Mouse (Mus musculus) MEL (cell line): ENCODE results near the gene Ddx21. TPM values are rescaled to one million over a fixed set of nuclear protein-coding genes. Genes with fewer than 3 reads are reported as not detected.

Source experiments
- DNase-seq: peaks from one replicate; pipeline ENCODE4 v3.0.0; 2011; ENCODE audit warnings: low read depth, low spot score
- H3K27ac ChIP-seq: 2 replicates; pipeline ENCODE4 v1.5.1; 2012; ENCODE audit warnings: low read depth, mild to moderate bottlenecking, control low read depth, low read length, moderate library complexity; ENCODE audit not compliant: control insufficient read depth
- H3K27me3 ChIP-seq, 2 experiments: fragments of 150-350 bp in 1 of 2; sonication (generic) in 1 of 2; 2 replicates each; pipeline ENCODE4 v1.6.1; 2012; ENCODE audit warnings: low read length in 2 of 2, mild to moderate bottlenecking in 2 of 2, improper control_type of control experiment in 1 of 2, moderate library complexity in 1 of 2; ENCODE audit not compliant: insufficient read depth in 2 of 2, control insufficient read depth in 1 of 2
- H3K36me3 ChIP-seq, 2 experiments: 2 replicates each; pipeline ENCODE4 v1.6.1; 2012 to 2014; ENCODE audit warnings: low read length in 2 of 2, improper control_type of control experiment in 1 of 2, inconsistent platforms in 1 of 2, mild to moderate bottlenecking in 1 of 2; ENCODE audit not compliant: insufficient read depth in 2 of 2, control insufficient read depth in 1 of 2
- H3K4me1 ChIP-seq, 2 experiments: fragments of 150-350 bp in 1 of 2; sonication (generic) in 1 of 2; 2 replicates each; pipeline ENCODE4 v1.6.1; 2012; ENCODE audit warnings: low read length in 2 of 2, improper control_type of control experiment in 1 of 2, mild to moderate bottlenecking in 1 of 2; ENCODE audit not compliant: insufficient read depth in 2 of 2, control insufficient read depth in 1 of 2
- H3K4me3 ChIP-seq, 2 experiments: fragments of 150-350 bp in 1 of 2; sonication (generic) in 1 of 2; 2 replicates each; pipeline ENCODE4 v1.5.1; 2012; ENCODE audit warnings: low read depth in 2 of 2, low read length in 2 of 2, mild to moderate bottlenecking in 2 of 2, moderate library complexity in 2 of 2, control low read depth in 1 of 2, improper control_type of control experiment in 1 of 2; ENCODE audit not compliant: control insufficient read depth in 1 of 2, insufficient read depth in 1 of 2
- H3K79me2 ChIP-seq: 2 replicates; pipeline ENCODE4 v1.6.1; 2012; ENCODE audit warnings: mild to moderate bottlenecking, low read length, moderate library complexity; ENCODE audit not compliant: control insufficient read depth, poor library complexity, insufficient read depth
- H3K9ac ChIP-seq: 2 replicates; pipeline ENCODE4 v1.6.1; 2012; ENCODE audit warnings: low read depth, mild to moderate bottlenecking, control low read depth, low read length, moderate library complexity; ENCODE audit not compliant: control insufficient read depth, poor library complexity, severe bottlenecking
- H3K9me3 ChIP-seq: fragments of 150-350 bp; sonication (generic); replicated peaks from 2 replicates; pipeline ENCODE4 v1.6.1; 2012; ENCODE audit warnings: mild to moderate bottlenecking, low read length, improper control_type of control experiment, moderate library complexity; ENCODE audit not compliant: insufficient read depth
- BHLHE40 ChIP-seq: IDR thresholded peaks from 2 replicates; pipeline ENCODE4 v1.6.1; 2012; ENCODE audit warnings: low read depth, mild to moderate bottlenecking, inconsistent platforms, low read length, improper control_type of control experiment, borderline replicate concordance
- CHD1 ChIP-seq: IDR thresholded peaks from 2 replicates; pipeline ENCODE4 v1.6.1; 2012; ENCODE audit warnings: low read depth, mild to moderate bottlenecking, inconsistent platforms, low read length, improper control_type of control experiment
- CHD2 ChIP-seq: IDR thresholded peaks from 2 replicates; pipeline ENCODE4 v1.6.1; 2011; ENCODE audit warnings: low read length, improper control_type of control experiment
- E2F4 ChIP-seq: IDR thresholded peaks from 2 replicates; pipeline ENCODE4 v1.6.1; 2011; ENCODE audit warnings: low read depth, low read length, improper control_type of control experiment, borderline replicate concordance
- ELF1 ChIP-seq: IDR thresholded peaks from 2 replicates; pipeline ENCODE4 v1.6.1; 2014; ENCODE audit warnings: low read depth, mild to moderate bottlenecking, inconsistent platforms, low read length, improper control_type of control experiment, moderate library complexity
- HCFC1 ChIP-seq: IDR thresholded peaks from 2 replicates; pipeline ENCODE4 v1.6.1; 2012; ENCODE audit warnings: low read depth, mild to moderate bottlenecking, inconsistent platforms, low read length, improper control_type of control experiment, moderate library complexity
- JUND ChIP-seq: IDR thresholded peaks from 2 replicates; pipeline ENCODE4 v1.6.1; 2011; ENCODE audit warnings: low read depth, mild to moderate bottlenecking, improper control_type of control experiment, low read length
- MAFK ChIP-seq: IDR thresholded peaks from 2 replicates; pipeline ENCODE4 v1.6.1; 2011; ENCODE audit warnings: low read depth, mild to moderate bottlenecking, low read length, improper control_type of control experiment, borderline replicate concordance
- MAX ChIP-seq: IDR thresholded peaks from 2 replicates; pipeline ENCODE4 v1.6.1; 2011; ENCODE audit warnings: low read length, improper control_type of control experiment
- MEF2A ChIP-seq: IDR thresholded peaks from 2 replicates; pipeline ENCODE4 v1.6.1; 2014; ENCODE audit warnings: low read depth, mild to moderate bottlenecking, inconsistent platforms, low read length, improper control_type of control experiment; ENCODE audit not compliant: poor library complexity, insufficient replicate concordance, severe bottlenecking; ENCODE audit errors: extremely low read depth
- MXI1 ChIP-seq: IDR thresholded peaks from 2 replicates; pipeline ENCODE4 v1.6.1; 2011; ENCODE audit warnings: mild to moderate bottlenecking, low read depth, low read length, improper control_type of control experiment
- MYB ChIP-seq: IDR thresholded peaks from 2 replicates; pipeline ENCODE4 v1.6.1; 2011; ENCODE audit warnings: mild to moderate bottlenecking, low read depth, low read length, improper control_type of control experiment
- MYC ChIP-seq: IDR thresholded peaks from 2 replicates; pipeline ENCODE4 v1.6.1; 2011; ENCODE audit warnings: low read depth, mild to moderate bottlenecking, low read length, improper control_type of control experiment, moderate library complexity
- POLR2A ChIP-seq, 2 experiments: IDR thresholded peaks; 2 replicates each; pipeline ENCODE4 v1.6.1; 2011 to 2012; ENCODE audit warnings: low read length in 2 of 2, mild to moderate bottlenecking in 2 of 2, control low read depth in 1 of 2, improper control_type of control experiment in 1 of 2, low read depth in 1 of 2, moderate library complexity in 1 of 2; ENCODE audit not compliant: control insufficient read depth in 1 of 2, insufficient read depth in 1 of 2, poor library complexity in 1 of 2
- POLR2AphosphoS2 ChIP-seq: IDR thresholded peaks from 2 replicates; pipeline ENCODE4 v1.6.1; 2011; ENCODE audit warnings: low read length, improper control_type of control experiment
- POLR2AphosphoS5 ChIP-seq: IDR thresholded peaks from 2 replicates; pipeline ENCODE4 v1.6.1; 2012; ENCODE audit warnings: low read depth, borderline replicate concordance, mild to moderate bottlenecking, inconsistent platforms, low read length, moderate library complexity, mixed read lengths
- RCOR1 ChIP-seq: IDR thresholded peaks from 2 replicates; pipeline ENCODE4 v1.6.1; 2012; ENCODE audit warnings: low read depth, mild to moderate bottlenecking, inconsistent platforms, low read length, improper control_type of control experiment
- SIN3A ChIP-seq: IDR thresholded peaks from 2 replicates; pipeline ENCODE4 v1.6.1; 2012; ENCODE audit warnings: low read length, improper control_type of control experiment, inconsistent platforms
- SMC3 ChIP-seq: IDR thresholded peaks from 2 replicates; pipeline ENCODE4 v1.6.1; 2011; ENCODE audit warnings: low read depth, low read length, improper control_type of control experiment
- TAL1 ChIP-seq: IDR thresholded peaks from 2 replicates; pipeline ENCODE4 v1.6.1; 2012; ENCODE audit warnings: mild to moderate bottlenecking, inconsistent platforms, low read length, moderate library complexity, mixed read lengths
- UBTF ChIP-seq: IDR thresholded peaks from 2 replicates; pipeline ENCODE4 v1.6.1; 2012; ENCODE audit warnings: low read depth, mild to moderate bottlenecking, inconsistent platforms, low read length, improper control_type of control experiment, moderate library complexity, borderline replicate concordance; ENCODE audit not compliant: insufficient read depth
- USF1 ChIP-seq: IDR thresholded peaks from 2 replicates; pipeline ENCODE4 v1.6.1; 2014; ENCODE audit warnings: low read depth, mild to moderate bottlenecking, inconsistent platforms, low read length, improper control_type of control experiment, moderate library complexity
- USF2 ChIP-seq, 2 experiments: IDR thresholded peaks; 2 replicates each; pipeline ENCODE4 v1.6.1; 2011 to 2012; ENCODE audit warnings: improper control_type of control experiment in 2 of 2, low read length in 2 of 2, borderline replicate concordance in 1 of 2, inconsistent platforms in 1 of 2, low read depth in 1 of 2, mild to moderate bottlenecking in 1 of 2; ENCODE audit not compliant: insufficient read depth in 1 of 2
- ZMIZ1 ChIP-seq: IDR thresholded peaks from 2 replicates; pipeline ENCODE4 v1.6.1; 2012; ENCODE audit warnings: low read depth, mild to moderate bottlenecking, inconsistent platforms, low read length, improper control_type of control experiment, moderate library complexity
- ZNF384 ChIP-seq: IDR thresholded peaks from 2 replicates; pipeline ENCODE4 v1.6.1; 2012; ENCODE audit warnings: low read depth, mild to moderate bottlenecking, inconsistent platforms, low read length, improper control_type of control experiment
- polyA plus RNA-seq, 2 experiments: library from polyadenylated mRNA; stranded (reverse) in 1 of 2; unstranded in 1 of 2; fragments of >175 nt in 1 of 2; fragments of >200 nt in 1 of 2; gene quantifications; 2 replicates each; pipeline versions ENCODE4 v1.2.1 to v1.2.4; 2012; ENCODE audit warnings: low replicate concordance in 2 of 2, low read depth in 1 of 2; ENCODE audit not compliant: insufficient read length in 2 of 2, insufficient read depth in 1 of 2, missing spikeins in 1 of 2
- total RNA-seq: library from RNA; depleted of rRNA; stranded (reverse); fragments of 300-350 nt; gene quantifications from 2 replicates; pipeline ENCODE4 v1.2.3, GENCODE M21; 2012

Ddx21 gene
- total and polyA plus RNA-seq, 3 experiments = 299 to 2,442 (median 386) TPM

DNA sequence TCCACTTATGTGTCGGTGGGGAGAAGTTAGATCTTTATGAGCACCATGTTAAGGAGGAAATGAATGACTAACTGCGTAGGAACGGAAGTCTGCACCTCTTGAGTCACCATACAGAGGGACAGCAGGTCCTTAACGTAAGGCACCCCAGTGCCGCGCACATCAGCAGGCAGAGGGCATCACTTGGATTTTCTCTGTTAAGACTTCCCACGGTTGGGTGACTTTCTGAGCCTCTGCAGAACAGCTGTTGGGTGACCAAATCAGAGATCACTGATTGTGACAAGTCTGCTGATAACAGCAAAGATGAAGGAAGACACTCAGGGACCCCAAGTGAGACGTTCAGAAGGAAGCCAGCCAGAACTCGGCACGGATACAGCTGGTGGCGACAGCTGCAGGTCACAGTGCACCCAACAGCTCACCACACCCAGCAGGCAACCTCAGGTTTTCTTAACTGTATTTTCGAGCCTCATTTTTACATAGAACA is 48.4 kb downstream of the Ddx21 start (continued):
- TF ChIP-seq HCFC1 (peak; percentile 55; the same call in 1 of the 2 replicates), RCOR1 (no peak; the same call in 1 of the 2 replicates), MXI1 (no peak; the same call in 1 of the 2 replicates), UBTF (no peak), POLR2A (IDR thresholded peaks at IDR 0.05; ENCODE audit: control insufficient read depth in 1 of 2, insufficient read depth in 1 of 2, low read depth in 1 of 2, low read length in 2 of 2, poor library complexity in 1 of 2) (peak in 1 of 2 experiments; percentile 48; a peak in 1 of 4 replicates), ZMIZ1 (0 out of 2 replicates have a peak, but pooled peaks have one; percentile 44), SMC3 (no peak; the same call in 1 of the 2 replicates), CHD1 (peak; percentile 60; the same call in 1 of the 2 replicates), CHD2 (no peak), USF2 (IDR thresholded peaks at IDR 0.05; ENCODE audit: borderline replicate concordance in 1 of 2, insufficient read depth in 1 of 2, low read depth in 1 of 2, low read length in 2 of 2) (no peak)
- TF ChIP-seq, all 39 proteins: peak for 19

DNA sequence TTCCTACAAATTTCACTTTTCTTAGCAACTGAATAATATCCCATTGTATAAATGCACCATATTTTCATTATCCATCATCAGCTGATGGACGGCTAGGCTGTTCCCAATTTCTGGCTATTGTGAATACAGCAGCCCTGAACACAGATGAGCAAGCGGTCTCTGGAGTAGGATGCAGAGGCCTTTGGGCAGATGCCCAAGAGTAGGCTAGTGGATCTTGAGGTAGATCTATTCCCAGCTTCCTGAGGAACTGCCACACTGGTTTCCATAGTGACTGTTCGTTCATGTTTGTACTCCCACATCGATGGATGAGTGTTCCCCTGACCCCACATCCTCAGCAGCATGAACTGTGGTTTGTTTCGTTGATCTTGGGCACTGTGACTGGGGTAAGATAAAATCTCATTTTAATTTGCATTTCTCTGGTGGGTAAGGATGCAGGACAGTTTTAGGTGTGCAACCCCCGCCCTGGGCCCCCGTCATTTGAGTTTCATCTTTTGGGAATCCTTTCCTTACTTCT is 51.2 kb downstream of the Ddx21 start:
- no peak for DNase-seq
- TF ChIP-seq MAFK = no peak
- no peak for TF ChIP-seq USF1
- no peak for TF ChIP-seq SIN3A
- no peak for TF ChIP-seq MYC
- no peak for TF ChIP-seq CHD1
- TF ChIP-seq RCOR1 = no peak
- no peak for TF ChIP-seq MYB
- no peak for TF ChIP-seq POLR2AphosphoS5
- no peak for TF ChIP-seq MEF2A
- no peak for TF ChIP-seq USF2 (IDR thresholded peaks at IDR 0.05; ENCODE audit: borderline replicate concordance in 1 of 2, insufficient read depth in 1 of 2, low read depth in 1 of 2, low read length in 2 of 2)
- TF ChIP-seq TAL1 = no peak
- no peak for TF ChIP-seq POLR2AphosphoS2
- TF ChIP-seq BHLHE40 = no peak
- TF ChIP-seq ELF1 = no peak
- no peak for TF ChIP-seq JUND
- TF ChIP-seq ZNF384 = no peak
- no peak for TF ChIP-seq E2F4
- TF ChIP-seq ZMIZ1 = no peak
- no peak for TF ChIP-seq MAX
- no peak for TF ChIP-seq SMC3
- Histone ChIP-seq H3K9me3 (no peaks in the 10 kb centered on the region), H3K4me1 (peaks cover 14 to 23% of the 10 kb centered on the region in 2 experiments), H3K4me3 (no peak overlapping the region), H3K27me3 (no peaks in the 10 kb centered on the region), H3K36me3 (peaks cover 0 to 15% of the 10 kb centered on the region in 2 experiments; a peak in 2 of 4 replicates), H3K79me2 (no peaks in the 10 kb centered on the region), H3K9ac (no peak overlapping the region), H3K27ac (no peak overlapping the region)
